Mouse (Mus musculus) liver, embryonic 15.5 days (tissue): ENCODE results near the gene Stk36. TPM values are rescaled to one million over a fixed set of nuclear protein-coding genes. Genes with fewer than 3 reads are reported as not detected.

ENCODE experiments used
- ATAC-seq: fragments of 200-750 bp; cut with Nextera tagmentation; 2 replicates; pipeline ENCODE4 v1.8.0; 2017; ENCODE audit warnings: moderate number of reproducible peaks, mild to moderate bottlenecking, moderate library complexity; ENCODE audit not compliant: insufficient read depth
- H3K27ac ChIP-seq: fragments of 300-500 bp; sonication (generic); replicated peaks from 2 replicates; pipeline ENCODE4 v1.5.1; 2015; ENCODE audit warnings: mild to moderate bottlenecking, inconsistent platforms
- H3K27me3 ChIP-seq: fragments of 300-500 bp; sonication (generic); 2 replicates; pipeline ENCODE4 v1.6.1; 2015; ENCODE audit warnings: mild to moderate bottlenecking, inconsistent platforms
- H3K36me3 ChIP-seq: fragments of 300-500 bp; sonication (generic); replicated peaks from 2 replicates; pipeline ENCODE4 v1.6.1; 2015; ENCODE audit warnings: moderate library complexity, mild to moderate bottlenecking, inconsistent platforms
- H3K4me1 ChIP-seq: fragments of 300-500 bp; sonication (generic); replicated peaks from 2 replicates; pipeline ENCODE4 v1.6.1; 2015; ENCODE audit warnings: inconsistent platforms
- H3K4me2 ChIP-seq: fragments of 300-500 bp; sonication (generic); 2 replicates; pipeline ENCODE4 v1.6.1; 2015; ENCODE audit warnings: moderate library complexity, mild to moderate bottlenecking, inconsistent platforms
- H3K4me3 ChIP-seq: fragments of 300-500 bp; sonication (generic); replicated peaks from 2 replicates; pipeline ENCODE4 v1.5.1; 2015; ENCODE audit warnings: mild to moderate bottlenecking, inconsistent platforms
- H3K9ac ChIP-seq: fragments of 300-500 bp; sonication (generic); 2 replicates; pipeline ENCODE4 v1.6.1; 2015; ENCODE audit warnings: moderate library complexity, mild to moderate bottlenecking, inconsistent platforms
- H3K9me3 ChIP-seq: fragments of 300-500 bp; sonication (generic); replicated peaks from 2 replicates; pipeline ENCODE4 v1.6.1; 2016; ENCODE audit warnings: inconsistent platforms
- WGBS: fragments of 180-500 bp; shearing (Covaris S2); methylation state at CpG from one replicate; pipeline ENCODE4 v1.1.7; 2015; ENCODE audit warnings: mixed read lengths; ENCODE audit not compliant: insufficient replicate concordance; 5-methylcytosine and 5-hydroxymethylcytosine counted together
- polyA plus RNA-seq: library from polyadenylated mRNA; unstranded; fragments of >200 nt; fragmentation: Nextera tagmentation; extraction: Ambion mirVana; gene quantifications from 2 replicates; pipeline ENCODE4 v1.2.1, GENCODE M21; 2015

The Stk36 gene
- 0.21 and 0.24 TPM in 2 replicates for polyA plus RNA-seq

GRCm38 (mm10) chr1:74601267-74601962 lies at the start of gene Stk36, which contains the start of gene Rnf25:
Gene Stk36 (plus strand): TSS chr1:74601445.
Gene Rnf25 (minus strand): TSS chr1:74601397.
- peaks cover 18% of the 10 kb centered on the region for H3K4me1 ChIP-seq
- H3K36me3 ChIP-seq = peaks cover 19% of the 10 kb centered on the region
- H3K27me3 ChIP-seq = no peaks in the 10 kb centered on the region
- H3K9me3 ChIP-seq = no peaks in the 10 kb centered on the region
- ATAC-seq = peak; percentile 82
- 16% methylated on average over 25 of the region's 25 CpGs for WGBS
- peak within 1 kb of the TSS; percentile 86 for H3K4me2 ChIP-seq
- H3K27ac ChIP-seq = 0 out of 2 replicates have a peak within 1 kb of the TSS, but pooled peaks have one; percentile 24
- H3K4me3 ChIP-seq = peak within 1 kb of the TSS; percentile 78
- H3K9ac ChIP-seq = peak within 1 kb of the TSS; percentile 74

- H3K9me3 ChIP-seq = no peaks in the 10 kb centered on the region
- H3K4me2 ChIP-seq = no peak overlapping the region
- no peak for ATAC-seq
Observed at GRCm38 (mm10) chr1:74559061-74559460, 42.2 kb upstream of the Stk36 start.

GRCm38 (mm10) chr1:74565834-74566233 lies 35.4 kb upstream of the Stk36 start:
- Histone ChIP-seq H3K4me1 (no peaks in the 10 kb centered on the region), H3K27ac (no peak overlapping the region), H3K36me3 (peaks cover 54% of the 10 kb centered on the region), H3K4me2 (no peak overlapping the region), H3K9me3 (no peaks in the 10 kb centered on the region), H3K4me3 (no peak overlapping the region), H3K27me3 (no peaks in the 10 kb centered on the region), H3K9ac (no peak overlapping the region)
- WGBS = 65% methylated on average over 6 of the region's 6 CpGs
- no peak for ATAC-seq

More at GRCm38 (mm10) chr1:74559061-74559460, 42.2 kb upstream of the Stk36 start:
- Histone ChIP-seq H3K4me1 (no peaks in the 10 kb centered on the region), H3K4me3 (no peak overlapping the region), H3K27me3 (no peaks in the 10 kb centered on the region), H3K9ac (no peak overlapping the region), H3K27ac (no peak overlapping the region), H3K36me3 (no peaks in the 10 kb centered on the region)
- WGBS = 53% methylated on average over 5 of the region's 5 CpGs

DNA sequence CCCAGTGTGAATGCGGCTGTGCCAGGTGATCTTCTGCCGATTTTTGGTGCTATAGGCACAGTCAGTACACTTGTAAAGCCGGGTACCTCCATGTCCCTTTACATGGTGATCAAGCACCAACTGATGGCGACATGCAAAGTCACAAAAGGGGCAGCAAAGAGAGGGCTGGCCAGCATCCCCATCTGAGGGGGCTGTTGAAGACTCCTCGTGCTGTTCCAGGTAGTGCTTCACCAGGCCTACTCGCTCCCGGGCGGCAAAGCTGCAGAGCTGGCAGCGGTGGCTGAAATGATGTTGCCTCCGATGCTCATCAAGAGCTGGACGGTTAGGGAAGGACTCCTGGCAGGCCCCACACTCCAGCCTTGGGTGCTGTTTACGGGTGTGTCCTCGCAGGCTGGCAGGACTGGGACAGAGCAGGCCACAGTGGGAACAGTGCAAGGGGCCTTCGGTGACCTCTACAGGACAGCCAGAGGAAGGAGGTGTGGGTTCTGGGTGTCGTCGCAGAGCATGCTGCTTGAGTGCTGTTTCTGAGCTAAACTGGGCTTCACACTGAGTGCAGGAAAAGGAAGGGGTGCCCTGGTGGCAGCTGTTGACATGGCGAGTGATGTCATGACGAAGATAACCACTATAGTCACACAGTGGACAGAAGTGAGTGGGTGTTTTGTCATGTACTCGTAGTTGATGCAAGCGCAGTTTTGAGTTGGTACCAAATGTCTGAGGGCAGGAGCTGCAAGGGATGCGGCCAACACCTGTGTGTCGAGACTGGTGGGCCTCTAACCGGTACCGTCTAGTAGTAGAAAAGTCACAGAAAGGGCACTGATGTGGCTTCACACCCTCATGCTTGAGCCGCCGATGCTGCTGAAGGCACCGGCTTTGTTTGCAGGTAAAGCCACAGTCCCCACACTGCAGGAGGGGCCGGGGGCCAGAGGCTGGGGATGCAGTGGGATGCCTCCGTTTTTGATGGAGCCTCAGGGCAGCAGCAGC lies 31.2 kb upstream of the Stk36 start:
- WGBS = 82% methylated on average over 29 of the region's 29 CpGs
- no peak overlapping the region for H3K4me2 ChIP-seq
- no peak overlapping the region for H3K9ac ChIP-seq
- no peaks in the 10 kb centered on the region for H3K4me1 ChIP-seq
- no peak overlapping the region for H3K27ac ChIP-seq
- H3K27me3 ChIP-seq = no peaks in the 10 kb centered on the region
- H3K36me3 ChIP-seq = peaks cover 87% of the 10 kb centered on the region
- H3K4me3 ChIP-seq = no peak overlapping the region
- H3K9me3 ChIP-seq = no peaks in the 10 kb centered on the region
- ATAC-seq = no peak

- Histone ChIP-seq H3K4me3 (no peak overlapping the region), H3K9ac (no peak overlapping the region), H3K36me3 (peaks cover 35% of the 10 kb centered on the region), H3K4me2 (no peak overlapping the region), H3K9me3 (no peaks in the 10 kb centered on the region), H3K4me1 (peaks cover 29% of the 10 kb centered on the region), H3K27ac (no peak overlapping the region), H3K27me3 (no peaks in the 10 kb centered on the region)
- no peak for ATAC-seq
- 70% methylated on average over 3 of the region's 3 CpGs for WGBS
Observed at GRCm38 (mm10) chr1:74582621-74583020, 18.6 kb upstream of the Stk36 start.

DNA sequence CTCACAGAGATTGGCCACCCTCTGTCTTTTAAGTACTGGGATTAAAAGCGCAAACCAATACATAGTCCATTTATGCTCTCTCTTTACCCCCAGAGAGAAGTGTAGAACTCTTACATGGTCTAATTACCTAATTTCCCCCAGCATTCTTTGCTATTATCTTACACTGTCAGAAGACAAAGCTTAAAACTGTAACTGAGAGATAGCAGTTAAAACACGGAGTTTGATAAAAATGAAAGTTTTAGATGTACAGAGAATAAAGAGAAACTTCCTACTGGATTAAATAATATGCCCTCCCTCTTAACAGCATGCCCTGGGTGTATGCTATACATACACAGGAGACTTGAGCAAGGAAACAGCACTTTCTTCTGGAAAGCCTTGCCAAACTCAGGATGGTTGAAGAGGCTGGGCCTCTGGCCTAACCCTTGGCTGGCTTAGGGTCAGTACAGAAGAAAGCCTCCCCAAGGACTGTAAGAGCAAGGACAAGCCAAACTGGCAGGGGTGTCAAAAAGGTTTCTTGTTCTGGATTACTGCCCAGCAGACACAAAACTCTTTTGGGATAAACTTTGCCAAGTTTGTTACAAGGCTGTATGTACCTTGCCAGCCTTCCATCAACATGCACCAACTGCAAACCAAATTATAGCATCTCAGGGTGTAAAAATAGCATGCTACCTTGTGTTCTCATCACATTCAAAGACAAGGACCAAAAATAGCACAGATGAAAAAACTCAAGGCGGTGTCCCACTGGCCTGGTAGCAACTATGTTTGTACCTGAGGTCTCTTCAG lies 16.4 kb upstream of the Stk36 start:
- Histone ChIP-seq H3K9me3 (no peaks in the 10 kb centered on the region), H3K4me3 (no peak overlapping the region), H3K27me3 (no peaks in the 10 kb centered on the region), H3K4me1 (peaks cover 42% of the 10 kb centered on the region), H3K27ac (peak overlapping the region; percentile 15; the same call in 1 of the 2 replicates), H3K36me3 (peaks cover 20% of the 10 kb centered on the region), H3K9ac (no peak overlapping the region), H3K4me2 (no peak overlapping the region)
- ATAC-seq = no peak
- WGBS = 65% methylated on average over 3 of the region's 3 CpGs

GRCm38 (mm10) chr1:74587233-74587772 lies 13.9 kb upstream of the Stk36 start:
- H3K36me3 ChIP-seq = peaks cover 35% of the 10 kb centered on the region
- no peaks in the 10 kb centered on the region for H3K27me3 ChIP-seq
- peak overlapping the region; percentile 69 for H3K9ac ChIP-seq
- H3K27ac ChIP-seq = peak overlapping the region; percentile 89
- peaks cover 42% of the 10 kb centered on the region for H3K4me1 ChIP-seq
- under 1% methylated on average over 24 of the region's 24 CpGs for WGBS
- no peak for ATAC-seq
- no peaks in the 10 kb centered on the region for H3K9me3 ChIP-seq
- peak overlapping the region; percentile 97 for H3K4me2 ChIP-seq
- H3K4me3 ChIP-seq = peak overlapping the region; percentile 79

DNA sequence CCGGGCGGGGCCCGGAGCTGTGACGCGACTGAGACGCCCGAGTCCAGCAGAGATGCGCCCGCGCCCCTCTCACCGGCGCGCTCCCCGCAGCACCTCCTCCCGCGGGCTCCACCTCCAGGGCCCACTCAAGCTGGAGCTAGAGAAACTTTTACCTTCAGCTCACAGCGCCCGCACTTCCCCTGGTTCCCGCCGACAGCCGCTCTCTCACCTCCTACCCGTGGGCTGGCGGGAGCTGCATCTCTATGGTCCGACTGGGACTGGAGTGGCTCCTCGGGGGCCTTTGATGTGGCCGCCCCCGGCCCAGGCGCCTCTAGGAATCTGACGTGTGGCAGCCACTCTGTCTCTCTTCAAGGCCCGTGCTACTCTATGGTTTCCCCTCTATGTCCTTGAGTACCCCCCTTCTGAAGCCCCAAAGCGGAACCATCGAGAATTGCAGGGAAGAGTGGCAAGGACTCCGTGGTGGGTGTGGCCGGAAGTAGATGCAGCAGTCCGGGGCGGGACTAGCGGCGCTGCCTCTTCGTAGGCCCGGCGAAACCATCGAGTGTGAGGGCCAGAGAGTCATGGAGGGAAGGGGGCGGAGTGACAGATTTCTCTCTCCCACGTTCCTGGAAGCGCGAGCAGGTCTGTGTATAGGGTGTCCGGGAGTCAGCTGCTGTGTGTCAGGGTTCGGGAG lies 13.3 kb upstream of the Stk36 start, which contains the start of the genes Zfp142 and Bcs1l:
Gene Zfp142 (minus strand): TSS at position 474 of the 673 bp plus-strand sequence.
Gene Bcs1l (plus strand): TSS at position 517 of the 673 bp plus-strand sequence.
- under 1% methylated on average over 48 of the region's 48 CpGs for WGBS
- ATAC-seq = peak; percentile 95
- peak within 1 kb of the TSS; percentile 97 for H3K4me2 ChIP-seq
- peak within 1 kb of the TSS; percentile 89 for H3K27ac ChIP-seq
- H3K4me3 ChIP-seq = peak within 1 kb of the TSS; percentile 79
- peaks cover 42% of the 10 kb centered on the region for H3K4me1 ChIP-seq
- no peaks in the 10 kb centered on the region for H3K9me3 ChIP-seq
- peak within 1 kb of the TSS; percentile 69 for H3K9ac ChIP-seq
- H3K36me3 ChIP-seq = peaks cover 33% of the 10 kb centered on the region
- H3K27me3 ChIP-seq = no peaks in the 10 kb centered on the region

GRCm38 (mm10) chr1:74594434-74594833 lies 6.8 kb upstream of the Stk36 start:
- no peak overlapping the region for H3K4me3 ChIP-seq
- no peak for ATAC-seq
- no peak overlapping the region for H3K27ac ChIP-seq
- no peaks in the 10 kb centered on the region for H3K9me3 ChIP-seq
- H3K27me3 ChIP-seq = no peaks in the 10 kb centered on the region
- no peak overlapping the region for H3K9ac ChIP-seq
- peaks cover 78% of the 10 kb centered on the region for H3K36me3 ChIP-seq
- H3K4me1 ChIP-seq = peaks cover 8% of the 10 kb centered on the region
- WGBS = 48% methylated on average over 8 of the region's 8 CpGs
- H3K4me2 ChIP-seq = no peak overlapping the region
